Mouse (Mus musculus) hindbrain, embryonic 15.5 days (tissue): ENCODE measurements around the gene Gm42420. TPM values are rescaled to one million over a fixed set of nuclear protein-coding genes. Genes with fewer than 3 reads are reported as not detected.

Source experiments
- ATAC-seq: fragments of 200-750 bp; cut with Nextera tagmentation; 2 replicates; pipeline ENCODE4 v1.8.0; 2017; ENCODE audit warnings: low read depth, moderate number of reproducible peaks, moderate TSS enrichment; ENCODE audit not compliant: low FRiP score
- H3K27ac ChIP-seq: fragments of 300-500 bp; sonication (generic); replicated peaks from 2 replicates; pipeline ENCODE4 v1.5.1; 2015; ENCODE audit warnings: mild to moderate bottlenecking, inconsistent platforms
- H3K27me3 ChIP-seq: fragments of 300-500 bp; sonication (generic); 2 replicates; pipeline ENCODE4 v1.6.1; 2015; ENCODE audit warnings: control low read depth, inconsistent platforms
- H3K36me3 ChIP-seq: fragments of 300-500 bp; sonication (generic); 2 replicates; pipeline ENCODE4 v1.6.1; 2015; ENCODE audit warnings: control low read depth, inconsistent platforms
- H3K4me1 ChIP-seq: fragments of 300-500 bp; sonication (generic); replicated peaks from 2 replicates; pipeline ENCODE4 v1.6.1; 2015; ENCODE audit warnings: control low read depth, inconsistent platforms
- H3K4me2 ChIP-seq: fragments of 300-500 bp; sonication (generic); 2 replicates; pipeline ENCODE4 v1.6.1; 2015; ENCODE audit warnings: moderate library complexity, mild to moderate bottlenecking, inconsistent platforms
- H3K4me3 ChIP-seq: fragments of 300-500 bp; sonication (generic); 2 replicates; pipeline ENCODE4 v1.5.1; 2015; ENCODE audit warnings: mild to moderate bottlenecking, inconsistent platforms
- H3K9ac ChIP-seq: fragments of 300-500 bp; sonication (generic); 2 replicates; pipeline ENCODE4 v1.6.1; 2015; ENCODE audit warnings: inconsistent platforms
- H3K9me3 ChIP-seq: fragments of 300-500 bp; sonication (generic); 2 replicates; pipeline ENCODE4 v1.6.1; 2016; ENCODE audit warnings: control low read depth, inconsistent platforms
- WGBS: fragments of 180-500 bp; shearing (Covaris S2); methylation state at CpG from one replicate; pipeline ENCODE4 v1.1.7; 2015; 5-methylcytosine and 5-hydroxymethylcytosine counted together
- polyA plus RNA-seq: library from polyadenylated mRNA; unstranded; fragments of >200 nt; fragmentation: Nextera tagmentation; extraction: Ambion mirVana; gene quantifications from 2 replicates; pipeline ENCODE4 v1.2.1, GENCODE M21; 2015

Gm42420 gene
- polyA plus RNA-seq, 1 experiment from 2014 or later = 3.5 TPM

GRCm38 (mm10) chr6:39574951-39575350 is 10.6 kb upstream of the Gm42420 start:
- WGBS = 72% methylated on average over 7 of the region's 7 CpGs
- no peak for ATAC-seq

GRCm38 (mm10) chr6:39579552-39579951 is 6.0 kb upstream of the Gm42420 start:
- H3K4me2 ChIP-seq = no peak overlapping the region
- ATAC-seq = no peak
- no peak overlapping the region for H3K4me3 ChIP-seq
- 93% methylated on average over 7 of the region's 7 CpGs for WGBS
- H3K4me1 ChIP-seq = peaks cover 9% of the 10 kb centered on the region
- no peak overlapping the region for H3K9ac ChIP-seq
- H3K27ac ChIP-seq = no peak overlapping the region
- H3K36me3 ChIP-seq = peaks cover 58% of the 10 kb centered on the region
- H3K27me3 ChIP-seq = no peaks in the 10 kb centered on the region
- H3K9me3 ChIP-seq = no peaks in the 10 kb centered on the region

More at GRCm38 (mm10) chr6:39574951-39575350, 10.6 kb upstream of the Gm42420 start:
- Histone ChIP-seq H3K9me3 (no peaks in the 10 kb centered on the region), H3K4me2 (peak overlapping the region; percentile 77), H3K36me3 (peaks cover 35% of the 10 kb centered on the region), H3K27ac (peak overlapping the region; percentile 96), H3K4me3 (peak overlapping the region; percentile 81), H3K4me1 (peaks cover 17% of the 10 kb centered on the region), H3K27me3 (no peaks in the 10 kb centered on the region), H3K9ac (peak overlapping the region; percentile 89)

DNA sequence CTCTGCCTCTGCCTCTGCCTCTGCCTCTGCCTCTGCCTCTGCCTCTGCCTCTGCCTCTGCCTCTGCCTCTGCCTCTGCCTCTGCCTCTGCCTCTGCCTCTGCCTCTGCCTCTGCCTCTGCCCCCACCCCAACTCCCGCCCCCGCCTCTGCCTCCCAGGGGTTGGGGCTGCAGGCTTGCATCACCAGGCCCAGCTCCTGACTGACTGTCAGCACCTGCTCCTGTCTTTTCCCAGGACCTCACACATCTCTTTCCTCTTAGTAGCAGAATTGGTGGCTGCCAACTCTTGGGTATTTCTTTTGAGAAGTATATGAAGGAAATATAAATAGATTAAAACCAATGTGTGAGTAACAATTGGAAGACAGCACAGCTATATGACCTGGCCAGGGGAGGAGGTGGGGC is 5.0 kb upstream of the Gm42420 start:
- Histone ChIP-seq H3K27ac (no peak overlapping the region), H3K4me1 (no peaks in the 10 kb centered on the region), H3K4me3 (no peak overlapping the region), H3K36me3 (peaks cover 64% of the 10 kb centered on the region), H3K9me3 (no peaks in the 10 kb centered on the region), H3K4me2 (no peak overlapping the region), H3K9ac (no peak overlapping the region), H3K27me3 (no peaks in the 10 kb centered on the region)
- ATAC-seq = no peak
- WGBS = 82% methylated on average over 2 of the region's 2 CpGs

- ATAC-seq = no peak
- Histone ChIP-seq H3K9me3 (no peaks in the 10 kb centered on the region), H3K4me3 (no peak overlapping the region), H3K27ac (no peak overlapping the region), H3K4me1 (no peaks in the 10 kb centered on the region), H3K36me3 (peaks cover 70% of the 10 kb centered on the region), H3K9ac (no peak overlapping the region), H3K4me2 (no peak overlapping the region), H3K27me3 (no peaks in the 10 kb centered on the region)
- 81% methylated on average over 7 of the region's 7 CpGs for WGBS
Measured at GRCm38 (mm10) chr6:39581087-39581784, 4.3 kb upstream of the Gm42420 start.

DNA sequence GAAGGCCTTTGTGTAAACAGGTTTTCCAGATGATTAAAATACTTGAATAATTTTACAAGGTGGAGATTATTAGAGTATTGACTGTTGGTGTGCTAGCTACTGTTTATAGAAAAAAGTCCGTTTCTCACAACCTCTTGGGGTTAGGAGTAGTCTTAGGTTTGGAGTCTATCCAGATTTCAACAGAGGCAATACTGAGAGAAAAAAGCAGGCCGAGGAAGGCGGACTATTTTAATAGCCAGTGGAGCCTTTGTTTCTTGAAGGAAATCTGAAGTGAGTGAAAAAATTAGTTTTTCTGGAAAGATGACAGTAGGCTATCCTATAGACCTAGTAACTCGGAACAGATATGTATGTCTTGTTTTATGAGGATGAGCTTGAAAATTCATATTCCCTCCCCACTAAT is 5.9 kb downstream of the Gm42420 start:
- H3K9me3 ChIP-seq = no peaks in the 10 kb centered on the region
- ATAC-seq = no peak
- peak overlapping the region; percentile 82; the same call in 1 of the 2 replicates for H3K4me2 ChIP-seq
- H3K9ac ChIP-seq = no peak overlapping the region
- H3K27ac ChIP-seq = peak overlapping the region; percentile 96; the same call in 1 of the 2 replicates
- no peak overlapping the region for H3K4me3 ChIP-seq
- H3K4me1 ChIP-seq = peaks cover 21% of the 10 kb centered on the region
- H3K27me3 ChIP-seq = no peaks in the 10 kb centered on the region
- peaks cover 24% of the 10 kb centered on the region for H3K36me3 ChIP-seq
- 92% methylated on average over 4 of the region's 4 CpGs for WGBS

DNA sequence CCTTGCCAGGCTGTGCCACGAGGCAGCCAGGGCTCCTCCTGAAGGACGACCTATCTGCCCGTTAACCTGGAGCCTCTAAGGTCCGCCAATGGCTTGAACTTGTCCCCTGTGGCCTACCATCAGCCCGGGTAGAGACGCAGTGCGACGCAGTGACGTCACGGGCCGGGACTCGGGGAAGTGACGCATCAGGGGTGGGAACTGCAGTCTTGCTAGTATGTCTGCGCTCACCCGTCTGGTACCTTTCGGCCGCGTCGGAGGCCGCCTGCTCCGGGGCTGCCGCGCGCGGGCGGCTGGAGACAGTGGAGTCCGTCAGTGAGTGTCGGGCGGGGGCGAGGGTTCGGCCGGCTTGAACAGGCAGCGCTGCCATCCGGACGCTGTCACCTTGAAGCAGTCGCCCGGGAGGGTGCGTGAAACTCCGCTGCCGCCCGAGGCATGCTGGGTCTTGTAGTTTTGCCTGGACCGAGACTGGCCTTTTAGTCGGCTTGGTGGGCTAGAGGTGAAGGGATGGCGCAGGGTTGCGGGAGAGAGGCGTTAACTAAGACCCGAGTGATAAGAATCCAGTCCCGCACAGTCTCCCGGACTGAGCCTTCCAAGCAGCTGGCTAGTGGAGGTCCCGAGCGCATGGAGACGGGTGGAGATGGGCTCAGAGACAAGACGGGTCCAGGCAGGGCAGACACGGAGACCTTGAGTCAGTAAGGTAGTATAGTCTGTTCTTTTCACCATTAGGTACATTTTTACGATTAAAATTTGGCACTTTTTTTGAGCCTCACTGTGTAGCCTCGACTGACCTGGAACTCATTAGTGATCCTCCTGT is 7.1 kb downstream of the Gm42420 start, which contains the start of gene Ndufb2:
Gene Ndufb2 (plus strand): TSS at position 174 of the 814 bp plus-strand sequence.
- peaks cover 23% of the 10 kb centered on the region for H3K36me3 ChIP-seq
- WGBS = under 1% methylated on average over 56 of the region's 56 CpGs
- peak; percentile 98 for ATAC-seq
- H3K27ac ChIP-seq = peak within 1 kb of the TSS; percentile 96
- peak within 1 kb of the TSS; percentile 82 for H3K4me2 ChIP-seq
- H3K4me1 ChIP-seq = peaks cover 21% of the 10 kb centered on the region
- H3K4me3 ChIP-seq = peak within 1 kb of the TSS; percentile 76
- H3K27me3 ChIP-seq = no peaks in the 10 kb centered on the region
- peak within 1 kb of the TSS; percentile 80 for H3K9ac ChIP-seq
- no peaks in the 10 kb centered on the region for H3K9me3 ChIP-seq

DNA sequence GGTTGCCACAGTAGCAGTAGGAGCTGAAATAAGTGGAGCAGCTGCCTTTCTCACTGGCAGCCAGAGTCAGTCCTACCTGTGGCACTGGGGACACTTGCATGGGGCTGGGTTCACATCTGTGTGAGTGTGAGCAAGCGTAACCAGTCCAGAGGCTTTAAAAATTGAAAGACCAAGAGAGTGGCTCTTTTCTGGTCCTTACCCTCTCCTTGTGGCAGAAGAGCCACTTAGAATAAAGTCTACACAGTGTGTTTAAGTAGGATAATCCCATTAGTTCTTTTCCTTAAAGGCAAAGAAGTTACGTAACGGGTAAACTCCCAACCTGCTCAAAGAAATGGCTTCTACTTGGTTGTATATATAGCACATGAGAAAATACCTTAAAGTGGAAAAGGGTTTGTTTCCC is 15.3 kb downstream of the Gm42420 start:
- Histone ChIP-seq H3K36me3 (peaks cover 45% of the 10 kb centered on the region), H3K4me3 (no peak overlapping the region), H3K9me3 (no peaks in the 10 kb centered on the region), H3K27ac (no peak overlapping the region), H3K4me1 (no peaks in the 10 kb centered on the region), H3K9ac (no peak overlapping the region), H3K4me2 (no peak overlapping the region), H3K27me3 (no peaks in the 10 kb centered on the region)
- 95% methylated on average over 3 of the region's 3 CpGs for WGBS
- ATAC-seq = no peak

DNA sequence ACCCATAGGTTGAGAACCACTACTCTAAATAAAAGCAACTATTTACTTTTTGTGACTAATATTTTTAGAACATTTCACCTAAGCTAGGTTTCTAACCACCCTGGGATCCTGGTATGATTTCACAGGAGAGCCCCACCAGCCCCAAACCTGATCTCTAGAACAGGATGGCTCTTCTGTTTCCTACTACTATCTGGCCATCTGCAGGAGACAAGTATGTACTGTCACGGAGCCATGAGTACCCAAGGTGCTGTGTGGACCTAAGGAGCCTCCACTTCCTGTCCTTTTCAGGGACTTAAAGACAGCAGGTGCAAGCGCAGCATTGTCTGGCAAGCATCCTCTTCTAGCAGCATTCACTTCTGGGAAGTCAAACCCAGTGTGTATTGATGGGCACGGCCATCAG is 16.3 kb downstream of the Gm42420 start:
- Histone ChIP-seq H3K4me1 (no peaks in the 10 kb centered on the region), H3K27ac (no peak overlapping the region), H3K4me3 (no peak overlapping the region), H3K4me2 (no peak overlapping the region), H3K36me3 (peaks cover 45% of the 10 kb centered on the region), H3K27me3 (no peaks in the 10 kb centered on the region), H3K9ac (no peak overlapping the region), H3K9me3 (no peaks in the 10 kb centered on the region)
- 90% methylated on average over 3 of the region's 3 CpGs for WGBS
- ATAC-seq = no peak

GRCm38 (mm10) chr6:39604565-39604964 is 19.0 kb downstream of the Gm42420 start:
- no peak overlapping the region for H3K4me3 ChIP-seq
- no peak for ATAC-seq
- H3K4me2 ChIP-seq = no peak overlapping the region
- H3K27me3 ChIP-seq = no peaks in the 10 kb centered on the region
- H3K9ac ChIP-seq = no peak overlapping the region
- H3K27ac ChIP-seq = no peak overlapping the region
- H3K36me3 ChIP-seq = peaks cover 29% of the 10 kb centered on the region
- 85% methylated on average over 5 of the region's 5 CpGs for WGBS
- H3K9me3 ChIP-seq = no peaks in the 10 kb centered on the region
- no peaks in the 10 kb centered on the region for H3K4me1 ChIP-seq

DNA sequence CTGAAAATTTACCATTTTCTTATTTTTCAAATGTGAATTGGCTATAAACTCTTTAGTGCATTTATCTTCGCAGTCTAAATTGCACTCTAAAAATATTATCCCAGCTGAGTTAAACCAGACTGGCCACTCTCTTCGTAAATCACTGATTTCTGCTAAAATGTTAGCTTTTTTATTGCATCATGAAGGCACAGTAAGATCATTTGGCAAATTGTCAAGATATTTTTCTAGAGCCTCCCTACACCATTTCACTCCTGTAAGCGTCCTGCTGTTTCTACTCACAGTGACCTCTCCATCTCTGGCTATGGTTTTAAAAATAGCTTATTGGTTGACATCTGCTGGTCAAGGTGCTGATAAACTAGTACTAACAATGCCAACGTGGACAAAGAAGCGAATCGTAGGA is 20.5 kb downstream of the Gm42420 start:
- Histone ChIP-seq H3K9ac (no peak overlapping the region), H3K4me3 (no peak overlapping the region), H3K36me3 (peaks cover 21% of the 10 kb centered on the region), H3K27me3 (no peaks in the 10 kb centered on the region), H3K4me1 (no peaks in the 10 kb centered on the region), H3K9me3 (no peaks in the 10 kb centered on the region), H3K4me2 (no peak overlapping the region), H3K27ac (no peak overlapping the region)
- 88% methylated on average over 6 of the region's 6 CpGs for WGBS
- ATAC-seq = no peak

GRCm38 (mm10) chr6:39606862-39607261 is 21.3 kb downstream of the Gm42420 start:
- Histone ChIP-seq H3K9ac (no peak overlapping the region), H3K27me3 (no peaks in the 10 kb centered on the region), H3K4me3 (no peak overlapping the region), H3K4me2 (no peak overlapping the region), H3K27ac (no peak overlapping the region), H3K36me3 (peaks cover 20% of the 10 kb centered on the region), H3K4me1 (no peaks in the 10 kb centered on the region), H3K9me3 (no peaks in the 10 kb centered on the region)
- whole genome bisulfite sequencing = 74% methylated on average over 3 of the region's 3 CpGs
- no peak for ATAC-seq

- H3K9me3 ChIP-seq = no peaks in the 10 kb centered on the region
- no peaks in the 10 kb centered on the region for H3K27me3 ChIP-seq
- H3K4me2 ChIP-seq = no peak overlapping the region
- no peaks in the 10 kb centered on the region for H3K4me1 ChIP-seq
- H3K4me3 ChIP-seq = no peak overlapping the region
- no peak overlapping the region for H3K9ac ChIP-seq
- H3K27ac ChIP-seq = no peak overlapping the region
- 81% methylated on average over 5 of the region's 5 CpGs for WGBS
- no peak for ATAC-seq
- H3K36me3 ChIP-seq = peaks cover 15% of the 10 kb centered on the region
Measured at GRCm38 (mm10) chr6:39607365-39607764, 21.8 kb downstream of the Gm42420 start.
